Mouse (Mus musculus) lung, embryonic 14.5 days (tissue): ENCODE measurements around the gene Pcsk4. TPM values are rescaled to one million over a fixed set of nuclear protein-coding genes. Genes with fewer than 3 reads are reported as not detected.
A peak's percentile ranks its signal among the peaks of the same experiment; 100 is the strongest.

Experiments
- ATAC-seq: fragments of 200-750 bp; cut with Nextera tagmentation; 2 replicates; pipeline ENCODE4 v1.8.0; 2017; ENCODE audit warnings: mild to moderate bottlenecking, moderate TSS enrichment, moderate library complexity; ENCODE audit not compliant: insufficient read depth
- DNase-seq: peaks from one replicate; pipeline ENCODE4 v3.0.0-alpha.2; 2015
- H3K27ac ChIP-seq: fragments of 300-500 bp; sonication (generic); 2 replicates; pipeline ENCODE4 v1.5.1; 2014; ENCODE audit warnings: low read depth, mild to moderate bottlenecking, moderate library complexity
- H3K27me3 ChIP-seq: fragments of 300-500 bp; sonication (generic); 2 replicates; pipeline ENCODE4 v1.6.1; 2014; ENCODE audit warnings: low read length, control low read depth; ENCODE audit not compliant: insufficient read depth
- H3K36me3 ChIP-seq: fragments of 300-500 bp; sonication (generic); 2 replicates; pipeline ENCODE4 v1.6.1; 2014; ENCODE audit warnings: control low read depth; ENCODE audit not compliant: insufficient read depth
- H3K4me1 ChIP-seq: fragments of 300-500 bp; sonication (generic); 2 replicates; pipeline ENCODE4 v1.6.1; 2014; ENCODE audit warnings: antibody characterized with exemption, control low read depth; ENCODE audit not compliant: insufficient read depth
- H3K4me2 ChIP-seq: fragments of 300-500 bp; sonication (generic); 2 replicates; pipeline ENCODE4 v1.6.1; 2014; ENCODE audit warnings: mild to moderate bottlenecking
- H3K4me3 ChIP-seq: fragments of 300-500 bp; sonication (generic); 2 replicates; pipeline ENCODE4 v1.5.1; 2014; ENCODE audit warnings: low read depth, low read length
- H3K9ac ChIP-seq: fragments of 300-500 bp; sonication (generic); 2 replicates; pipeline ENCODE4 v1.6.1; 2014
- H3K9me3 ChIP-seq: fragments of 300-500 bp; sonication (generic); 2 replicates; pipeline ENCODE4 v1.6.1; 2016; ENCODE audit warnings: low read depth, low read length, control low read depth
- CTCF ChIP-seq: IDR thresholded peaks from 2 replicates; pipeline ENCODE4 v1.5.1; 2016; ENCODE audit warnings: antibody characterized with exemption, low read depth
- WGBS: fragments of 180-500 bp; shearing (Covaris S2); extraction: QIAGEN DNeasy Blood & Tissue Kit; methylation state at CpG from one replicate; pipeline ENCODE4 v1.1.7; 2014; 5-methylcytosine and 5-hydroxymethylcytosine counted together
- polyA plus RNA-seq: library from polyadenylated mRNA; unstranded; fragments of >200 nt; fragmentation: Nextera tagmentation; extraction: Ambion mirVana; gene quantifications from 2 replicates; pipeline ENCODE4 v1.2.1, GENCODE M21; 2014

The Pcsk4 gene
- polyA plus RNA-seq, 1 experiment from 2014 or later = 4.2 TPM

DNA sequence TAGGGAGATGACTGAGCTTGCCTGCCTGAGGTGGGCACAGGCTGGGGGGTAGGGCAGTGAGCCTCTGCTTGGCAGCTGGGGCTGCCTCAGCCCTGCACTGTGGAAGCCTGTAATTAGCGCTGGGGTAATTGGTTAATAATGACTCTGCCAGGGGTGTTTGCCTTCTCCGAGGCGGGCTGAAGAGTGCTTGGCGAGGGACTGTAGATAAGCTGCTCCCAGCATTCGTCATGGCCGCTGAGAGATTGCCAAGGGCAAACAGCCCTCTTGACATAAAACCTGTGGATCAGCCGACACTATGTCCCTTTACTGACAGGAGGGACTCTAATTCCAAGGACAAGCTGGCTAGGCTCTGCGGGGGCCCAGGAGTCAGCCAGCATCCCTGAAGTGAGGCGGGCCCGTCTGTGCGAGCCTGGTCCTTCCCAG lies 12.9 kb downstream of the Pcsk4 start:
- ATAC-seq (peak; percentile 4; the same call in 1 of the 2 replicates), DNase-seq (no peak)
- Histone ChIP-seq H3K27ac (no peak overlapping the region), H3K4me3 (no peak overlapping the region), H3K9ac (no peak overlapping the region), H3K4me2 (no peak overlapping the region), H3K4me1 (0 out of 2 replicates have a peak, but pooled peaks cover 3% of the 10 kb centered on the region), H3K9me3 (no peaks in the 10 kb centered on the region), H3K36me3 (peaks cover 18% of the 10 kb centered on the region; the same call in 1 of the 2 replicates), H3K27me3 (peaks cover 59% of the 10 kb centered on the region)
- 24% methylated on average over 11 of the region's 11 CpGs for WGBS
- TF ChIP-seq CTCF = no peak

DNA sequence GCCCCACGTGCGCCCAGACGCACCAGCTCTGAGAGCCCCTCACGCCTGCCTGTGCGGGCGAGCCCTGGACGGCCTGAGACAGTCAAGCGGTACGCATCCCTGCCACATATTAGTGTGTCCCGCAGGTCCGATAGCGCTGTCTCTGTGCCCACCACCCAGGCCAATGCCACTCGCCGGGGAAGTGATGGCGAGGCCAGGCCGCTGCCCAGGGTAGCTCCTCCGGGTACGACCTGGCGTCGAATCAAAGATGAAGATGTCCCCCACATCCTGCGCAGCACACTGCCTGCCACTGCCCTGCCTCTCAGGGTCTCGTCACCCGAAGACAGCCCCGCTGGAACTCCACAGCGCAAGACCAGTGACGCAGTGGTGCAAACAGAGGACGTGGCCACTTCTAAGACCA lies 14.0 kb downstream of the Pcsk4 start:
- H3K9me3 ChIP-seq = no peaks in the 10 kb centered on the region
- 37% methylated on average over 27 of the region's 27 CpGs for WGBS
- 0 out of 2 replicates have a peak, but pooled peaks cover 3% of the 10 kb centered on the region for H3K4me1 ChIP-seq
- DNase-seq (no peak), ATAC-seq (no peak)
- no peak overlapping the region for H3K27ac ChIP-seq
- H3K36me3 ChIP-seq = peaks cover 18% of the 10 kb centered on the region; the same call in 1 of the 2 replicates
- H3K9ac ChIP-seq = no peak overlapping the region
- TF ChIP-seq CTCF = no peak
- no peak overlapping the region for H3K4me2 ChIP-seq
- H3K4me3 ChIP-seq = no peak overlapping the region
- H3K27me3 ChIP-seq = peaks cover 70% of the 10 kb centered on the region

DNA sequence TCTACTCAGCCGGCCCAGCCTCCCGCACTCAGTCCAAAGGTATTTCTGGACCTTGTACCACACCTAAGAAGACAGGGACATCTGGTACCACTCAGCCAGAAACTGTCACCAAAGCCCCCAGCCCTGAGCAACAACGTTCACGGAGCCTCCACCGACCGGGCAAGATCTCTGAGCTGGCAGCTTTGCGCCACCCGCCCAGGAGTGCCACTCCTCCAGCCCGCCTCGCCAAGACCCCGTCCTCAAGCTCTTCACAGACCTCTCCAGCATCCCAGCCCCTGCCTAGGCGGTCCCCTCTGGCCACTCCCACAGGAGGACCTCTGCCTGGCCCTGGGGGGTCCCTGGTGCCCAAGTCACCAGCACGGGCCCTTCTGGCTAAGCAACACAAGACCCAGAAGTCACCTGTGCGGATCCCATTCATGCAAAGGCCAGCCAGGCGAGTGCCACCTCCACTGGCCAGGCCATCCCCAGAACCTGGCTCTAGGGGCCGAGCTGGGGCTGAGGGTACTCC lies 14.8 kb downstream of the Pcsk4 start:
- H3K27ac ChIP-seq = no peak overlapping the region
- WGBS = 39% methylated on average over 16 of the region's 16 CpGs
- peaks cover 71% of the 10 kb centered on the region for H3K27me3 ChIP-seq
- no peak overlapping the region for H3K9ac ChIP-seq
- no peaks in the 10 kb centered on the region for H3K9me3 ChIP-seq
- H3K36me3 ChIP-seq = peaks cover 18% of the 10 kb centered on the region; the same call in 1 of the 2 replicates
- 0 out of 2 replicates have a peak, but pooled peaks cover 1% of the 10 kb centered on the region for H3K4me1 ChIP-seq
- DNase-seq (no peak), ATAC-seq (no peak)
- no peak overlapping the region for H3K4me2 ChIP-seq
- no peak for TF ChIP-seq CTCF
- H3K4me3 ChIP-seq = no peak overlapping the region

GRCm38 (mm10) chr10:80313627-80314201 lies 15.6 kb downstream of the Pcsk4 start:
- WGBS = 34% methylated on average over 20 of the region's 20 CpGs
- ATAC-seq (no peak), DNase-seq (peak; percentile 34)
- H3K36me3 ChIP-seq = peaks cover 15% of the 10 kb centered on the region; the same call in 1 of the 2 replicates
- H3K4me2 ChIP-seq = no peak overlapping the region
- no peaks in the 10 kb centered on the region for H3K9me3 ChIP-seq
- H3K27ac ChIP-seq = no peak overlapping the region
- peaks cover 71% of the 10 kb centered on the region for H3K27me3 ChIP-seq
- H3K4me1 ChIP-seq = no peaks in the 10 kb centered on the region
- H3K4me3 ChIP-seq = no peak overlapping the region
- TF ChIP-seq CTCF = no peak
- H3K9ac ChIP-seq = no peak overlapping the region

GRCm38 (mm10) chr10:80312586-80313504 lies 16.5 kb downstream of the Pcsk4 start:
- H3K4me2 ChIP-seq = no peak overlapping the region
- WGBS = 54% methylated on average over 54 of the region's 54 CpGs
- ATAC-seq (no peak), DNase-seq (no peak)
- H3K9me3 ChIP-seq = no peaks in the 10 kb centered on the region
- H3K4me1 ChIP-seq = no peaks in the 10 kb centered on the region
- H3K27me3 ChIP-seq = peaks cover 71% of the 10 kb centered on the region
- H3K9ac ChIP-seq = no peak overlapping the region
- H3K36me3 ChIP-seq = peaks cover 6% of the 10 kb centered on the region; the same call in 1 of the 2 replicates
- no peak overlapping the region for H3K27ac ChIP-seq
- no peak for TF ChIP-seq CTCF
- H3K4me3 ChIP-seq = no peak overlapping the region

GRCm38 (mm10) chr10:80311560-80311959 lies 17.7 kb downstream of the Pcsk4 start:
- H3K36me3 ChIP-seq = no peaks in the 10 kb centered on the region
- TF ChIP-seq CTCF = no peak
- WGBS = 73% methylated on average over 16 of the region's 16 CpGs
- no peak for DNase-seq
- H3K9me3 ChIP-seq = no peaks in the 10 kb centered on the region
- no peak overlapping the region for H3K9ac ChIP-seq
- H3K4me2 ChIP-seq = no peak overlapping the region
- no peak overlapping the region for H3K4me3 ChIP-seq
- H3K27me3 ChIP-seq = peaks cover 63% of the 10 kb centered on the region
- no peak overlapping the region for H3K27ac ChIP-seq
- H3K4me1 ChIP-seq = no peaks in the 10 kb centered on the region
- ATAC-seq = no peak

DNA sequence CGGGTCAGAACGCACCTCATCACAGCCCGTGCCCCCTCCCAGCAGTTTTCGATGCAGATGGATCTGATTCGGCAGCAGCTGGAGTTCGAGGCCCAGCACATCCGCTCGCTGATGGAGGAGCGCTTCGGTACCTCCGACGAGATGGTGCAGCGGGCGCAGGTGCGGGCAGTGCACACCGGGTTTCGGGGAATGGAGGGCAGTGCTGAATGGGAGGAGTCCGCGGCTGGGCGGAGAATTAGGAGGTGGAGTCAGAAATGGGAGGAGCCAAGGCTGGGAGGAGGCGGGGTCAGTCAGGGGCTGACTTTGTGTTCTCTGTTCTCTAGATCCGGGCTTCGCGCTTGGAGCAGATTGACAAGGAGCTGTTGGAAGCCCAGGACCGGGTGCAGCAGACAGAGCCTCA lies 24.4 kb downstream of the Pcsk4 start:
- 0 out of 2 replicates have a peak overlapping the region, but pooled peaks have one; percentile 8 for H3K4me3 ChIP-seq
- TF ChIP-seq CTCF = no peak

More for the DNA sequence above, 24.4 kb downstream of the Pcsk4 start:
- Histone ChIP-seq H3K9me3 (no peaks in the 10 kb centered on the region), H3K4me1 (no peaks in the 10 kb centered on the region), H3K36me3 (no peaks in the 10 kb centered on the region), H3K27me3 (peaks cover 47% of the 10 kb centered on the region), H3K9ac (0 out of 2 replicates have a peak overlapping the region, but pooled peaks have one; percentile 5), H3K27ac (no peak overlapping the region), H3K4me2 (peak overlapping the region; percentile 43)
- no peak for ATAC-seq
- 8% methylated on average over 25 of the region's 25 CpGs for WGBS
- DNase-seq = peak; percentile 55
